Mouse (Mus musculus) heart, adult 18-20 months (tissue): Measurements from ENCODE around the gene Sec31a. TPM values are rescaled to one million over a fixed set of nuclear protein-coding genes. Genes with fewer than 3 reads are reported as not detected.

Experiments
- total RNA-seq, 2 experiments: library from RNA; stranded (reverse); gene quantifications; 2 replicates each; pipeline ENCODE4 v1.2.3; 2021

Sec31a gene
- total RNA-seq, 2 experiments from 2014 or later: 93.5 to 101 TPM

Other genes with a start within 250 kb of the Sec31a start
- 1 to 10 TPM; 5.6 to 6.1 TPM for gene Lin54, start 84.4 kb upstream of the Sec31a start, total RNA-seq
- 10 to 100 TPM; 89.2 to 93.2 TPM for gene Cops4, start 102.1 kb upstream of the Sec31a start, total RNA-seq
- 1 to 10 TPM; 1.1 to 4.1 TPM for gene Plac8, start 156.0 kb upstream of the Sec31a start, total RNA-seq